Mouse (Mus musculus): ENCODE measurements around the gene Olfr324. TPM values are rescaled to one million over a fixed set of nuclear protein-coding genes. Genes with fewer than 3 reads are reported as not detected.

The Olfr324 gene
- polyA plus RNA-seq (2012) = not detected in 2 replicates

GRCm38 (mm10) chr11:58594814-58595213 lies at the start of gene Olfr324:
TSS of gene Olfr324 (plus strand) at chr11:58595114.

GRCm38 (mm10) chr11:58546322-58546721 lies 48.6 kb upstream of the Olfr324 start, which contains the start of gene Olfr329-ps:
TSS of gene Olfr329-ps (minus strand) at chr11:58546422.

GRCm38 (mm10) chr11:58555536-58555935 lies 39.4 kb upstream of the Olfr324 start, which contains the start of gene Olfr328:
TSS of gene Olfr328 (minus strand) at chr11:58555636.

GRCm38 (mm10) chr11:58570405-58570804 lies 24.5 kb upstream of the Olfr324 start, which contains the start of gene Olfr224:
TSS of gene Olfr224 (minus strand) at chr11:58570553.

GRCm38 (mm10) chr11:58577430-58577829 lies 17.5 kb upstream of the Olfr324 start, which contains the start of gene Olfr325:
TSS of gene Olfr325 (plus strand) at chr11:58577730.

GRCm38 (mm10) chr11:58615975-58616374 lies 21.1 kb downstream of the Olfr324 start, which contains the start of gene 2210407C18Rik:
TSS of gene 2210407C18Rik (minus strand) at chr11:58616075.

GRCm38 (mm10) chr11:58630401-58630800 lies 35.5 kb downstream of the Olfr324 start, which contains the start of gene Olfr323:
TSS of gene Olfr323 (minus strand) at chr11:58630501.

GRCm38 (mm10) chr11:58640272-58640867 lies 45.5 kb downstream of the Olfr324 start, which contains the start of gene Trim58:
TSS of gene Trim58 (plus strand) at chr11:58640465.

Other genes starting within 250 kb of the Olfr324 start
- not detected in 2 replicates for gene Lypd8, start 216.1 kb upstream of the Olfr324 start, polyA plus RNA-seq (2012)
- not detected in 2 replicates for gene 1810065E05Rik, start 174.0 kb upstream of the Olfr324 start, polyA plus RNA-seq (2012)
- gene Gm12253, start 162.6 kb upstream of the Olfr324 start, polyA plus RNA-seq (2012) = not detected in 2 replicates
- gene Lypd9, start 142.2 kb upstream of the Olfr324 start, polyA plus RNA-seq (2012) = not detected in 2 replicates
- gene Olfr30, start 132.8 kb upstream of the Olfr324 start, polyA plus RNA-seq (2012) = not detected in 2 replicates
- not detected in 2 replicates for gene Olfr332, start 102.6 kb upstream of the Olfr324 start, polyA plus RNA-seq (2012)
- not detected in 2 replicates for gene Olfr331, start 92.5 kb upstream of the Olfr324 start, polyA plus RNA-seq (2012)
- gene Olfr330, start 60.3 kb upstream of the Olfr324 start, polyA plus RNA-seq (2012) = not detected in 2 replicates
- not detected in 2 replicates for gene Olfr329-ps, start 48.7 kb upstream of the Olfr324 start, polyA plus RNA-seq (2012)
- not detected in 2 replicates for gene Olfr328, start 39.5 kb upstream of the Olfr324 start, polyA plus RNA-seq (2012)
- not detected in 2 replicates for gene Olfr224, start 24.6 kb upstream of the Olfr324 start, polyA plus RNA-seq (2012)
- gene Olfr325, start 17.4 kb upstream of the Olfr324 start, polyA plus RNA-seq (2012) = not detected in 2 replicates
- not detected in 2 replicates for gene 2210407C18Rik, start 21.0 kb downstream of the Olfr324 start, polyA plus RNA-seq (2012)
- gene Olfr323, start 35.4 kb downstream of the Olfr324 start, polyA plus RNA-seq (2012) = not detected in 2 replicates
- 5.2 and 7.9 TPM in 2 replicates for gene Trim58, start 45.4 kb downstream of the Olfr324 start, polyA plus RNA-seq (2012)
- gene Olfr322, start 63.7 kb downstream of the Olfr324 start, polyA plus RNA-seq (2012) = 0.14 TPM in 1 of 2 replicates, not detected in the other
- not detected in 2 replicates for gene Olfr320, start 86.0 kb downstream of the Olfr324 start, polyA plus RNA-seq (2012)
- gene Olfr319, start 104.0 kb downstream of the Olfr324 start, polyA plus RNA-seq (2012) = not detected in 2 replicates
- 0.05 and 0.06 TPM in 2 replicates for gene Olfr318, start 128.9 kb downstream of the Olfr324 start, polyA plus RNA-seq (2012)
- not detected in 2 replicates for gene Olfr317, start 144.1 kb downstream of the Olfr324 start, polyA plus RNA-seq (2012)
- gene Olfr316, start 157.6 kb downstream of the Olfr324 start, polyA plus RNA-seq (2012) = not detected in 2 replicates
- not detected in 2 replicates for gene Olfr315, start 178.1 kb downstream of the Olfr324 start, polyA plus RNA-seq (2012)
- gene Olfr314, start 187.8 kb downstream of the Olfr324 start, polyA plus RNA-seq (2012) = not detected in 2 replicates
- gene Fam183b, start 206.8 kb downstream of the Olfr324 start, polyA plus RNA-seq (2012) = not detected in 2 replicates
- gene Olfr313, start 219.9 kb downstream of the Olfr324 start, polyA plus RNA-seq (2012) = not detected in 2 replicates
- 0.12 TPM in 1 of 2 replicates, not detected in the other for gene Olfr312, start 234.1 kb downstream of the Olfr324 start, polyA plus RNA-seq (2012)
- not detected in 2 replicates for gene Olfr311, start 244.1 kb downstream of the Olfr324 start, polyA plus RNA-seq (2012)

Measured in megakaryocyte-erythroid progenitor cell, adult 5 weeks (primary cell).